Mouse (Mus musculus) 3134 (cell line): ENCODE measurements around the gene Gatd1.

ENCODE experiments used
- DNase-seq: peaks from one replicate; pipeline ENCODE4 v3.0.0-alpha.2; 2011; ENCODE audit warnings: low spot score; ENCODE audit not compliant: insufficient read length; ENCODE audit errors: extremely low read depth

The Gatd1 gene

GRCm38 (mm10) chr7:141392552-141393222 lies 21.2 kb downstream of the Gatd1 start:
- no peak for DNase-seq

GRCm38 (mm10) chr7:141391625-141392551 lies 22.0 kb downstream of the Gatd1 start, which contains the start of gene Taldo1:
TSS of gene Taldo1 (plus strand) at chr7:141392199.
- DNase-seq: peak; percentile 87

GRCm38 (mm10) chr7:141390326-141391259 lies 23.3 kb downstream of the Gatd1 start:
- no peak for DNase-seq

- DNase-seq: no peak
Observed at GRCm38 (mm10) chr7:141388487-141389109, 25.3 kb downstream of the Gatd1 start.

GRCm38 (mm10) chr7:141387807-141388486 lies 26.0 kb downstream of the Gatd1 start:
- DNase-seq: no peak

- DNase-seq: peak; percentile 25
Observed at GRCm38 (mm10) chr7:141381068-141381835, 32.7 kb downstream of the Gatd1 start.

- DNase-seq: peak; percentile 47
Observed at GRCm38 (mm10) chr7:141379584-141379983, 34.4 kb downstream of the Gatd1 start.

- DNase-seq: no peak
Observed at GRCm38 (mm10) chr7:141374399-141374798, 39.5 kb downstream of the Gatd1 start.

- no peak for DNase-seq
Observed at GRCm38 (mm10) chr7:141373611-141374010, 40.3 kb downstream of the Gatd1 start.

- peak; percentile 71 for DNase-seq
Observed at GRCm38 (mm10) chr7:141371942-141372595, 41.9 kb downstream of the Gatd1 start.

- no peak for DNase-seq
Observed at GRCm38 (mm10) chr7:141369918-141370317, 44.0 kb downstream of the Gatd1 start.

- DNase-seq: no peak
Observed at GRCm38 (mm10) chr7:141367358-141367757, 46.6 kb downstream of the Gatd1 start.

- DNase-seq: no peak
Observed at GRCm38 (mm10) chr7:141365049-141365445, 48.9 kb downstream of the Gatd1 start.

GRCm38 (mm10) chr7:141364349-141365048 lies 49.4 kb downstream of the Gatd1 start:
- no peak for DNase-seq

- no peak for DNase-seq
Observed at GRCm38 (mm10) chr7:141363752-141364125, 50.2 kb downstream of the Gatd1 start.

- no peak for DNase-seq
Observed at GRCm38 (mm10) chr7:141363106-141363751, 50.7 kb downstream of the Gatd1 start.

GRCm38 (mm10) chr7:141361510-141361909 lies 52.4 kb downstream of the Gatd1 start:
- no peak for DNase-seq
